Mouse (Mus musculus): ENCODE results near the gene Olfr835. TPM values are rescaled to one million over a fixed set of nuclear protein-coding genes. Genes with fewer than 3 reads are reported as not detected.

Gene Olfr835
- not detected for total RNA-seq (2023)

DNA sequence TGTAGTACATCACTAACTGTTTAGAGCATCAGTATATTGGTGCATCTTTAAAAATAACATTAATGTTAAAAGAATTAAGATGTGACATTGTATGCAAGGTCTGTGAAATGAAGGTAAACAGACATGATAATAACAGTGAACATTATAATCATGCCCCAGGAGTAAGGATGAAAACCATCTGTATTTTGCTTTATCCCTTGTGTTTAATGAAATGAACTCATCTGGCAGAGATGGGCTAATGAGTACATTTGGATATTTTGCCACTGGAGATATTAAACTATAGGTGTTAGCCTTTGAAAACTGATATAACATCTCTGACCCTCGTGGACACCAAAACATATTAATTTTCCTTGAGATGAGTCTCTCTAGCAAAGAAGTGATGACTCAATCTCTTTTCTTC, at the start of gene Olfr835:
Gene Olfr835, plus strand, starts transcription at position 301 of the 400 bp plus-strand sequence.

DNA sequence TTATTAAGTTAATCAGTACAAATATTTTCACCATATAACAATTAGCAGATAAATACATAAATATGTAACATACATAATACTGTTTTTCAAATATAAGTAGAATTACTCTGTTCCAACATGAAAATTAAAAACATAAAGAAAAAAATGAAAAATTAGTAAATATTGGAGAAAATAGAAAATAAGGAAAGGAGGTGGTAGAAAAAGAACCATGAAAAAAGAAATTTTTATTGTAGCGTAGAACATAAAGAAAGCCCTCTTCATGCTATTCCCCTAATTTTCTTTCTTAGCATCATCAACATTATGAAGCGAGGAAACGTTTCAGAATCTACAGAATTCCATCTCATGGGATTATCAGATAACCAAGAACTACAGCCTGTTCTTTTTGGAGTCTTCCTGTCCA, 44.8 kb upstream of the Olfr835 start, which contains the start of gene Olfr834:
Gene Olfr834, plus strand, starts transcription at position 301 of the 400 bp plus-strand sequence.

Other genes starting within 250 kb of the Olfr835 start
- gene Olfr828, start 213.2 kb upstream of the Olfr835 start, total RNA-seq (2023): not detected
- not detected for gene Olfr829, start 177.8 kb upstream of the Olfr835 start, total RNA-seq (2023)
- gene Olfr830, start 158.0 kb upstream of the Olfr835 start, total RNA-seq (2023): not detected
- not detected for gene Olfr832, start 95.6 kb upstream of the Olfr835 start, total RNA-seq (2023)
- not detected for gene Olfr834, start 44.7 kb upstream of the Olfr835 start, total RNA-seq (2023)
- gene Olfr836, start 87.6 kb downstream of the Olfr835 start, total RNA-seq (2023): not detected
- gene Olfr837, start 103.6 kb downstream of the Olfr835 start, total RNA-seq (2023): not detected
- gene Olfr839-ps1, start 144.6 kb downstream of the Olfr835 start, total RNA-seq (2023): 0.09 TPM
- gene Olfr843, start 219.3 kb downstream of the Olfr835 start, total RNA-seq (2023): not detected